Mouse (Mus musculus): ENCODE data around the gene Lrp6.

DNA sequence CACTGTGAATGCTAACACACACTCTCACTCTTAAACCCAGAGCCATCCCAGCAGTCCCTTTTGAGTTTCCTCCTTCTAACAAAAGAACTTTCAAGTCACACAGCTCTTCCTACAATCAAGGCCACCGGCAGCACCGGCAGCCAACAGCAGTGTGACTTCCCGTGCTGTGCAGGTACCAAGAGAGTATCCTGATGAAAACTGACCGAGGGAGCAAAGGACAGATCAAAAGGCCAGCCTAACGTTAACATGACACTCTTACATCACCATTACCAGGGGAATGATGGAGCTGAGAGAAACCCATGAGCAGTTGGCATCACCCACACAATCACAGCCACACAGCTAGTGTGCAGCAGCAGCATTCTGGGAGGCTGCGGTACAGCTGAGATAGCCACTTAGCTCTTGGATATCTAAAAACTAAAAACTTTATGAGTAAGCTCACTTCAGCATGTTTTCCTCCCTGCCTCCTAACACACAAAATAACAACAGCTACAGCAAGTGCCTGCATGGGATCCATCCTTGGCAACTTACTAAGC lies 39.1 kb downstream of the Lrp6 start:
- TF ChIP-seq POLR2A (IDR thresholded peaks at IDR 0.05; ENCODE audit: borderline replicate concordance, extremely low read depth, insufficient read depth, insufficient read length, poor library complexity, severe bottlenecking) = no peak
- no peak for TF ChIP-seq CTCF (IDR thresholded peaks at IDR 0.05; ENCODE audit: borderline replicate concordance, extremely low read depth, insufficient read depth, insufficient read length)

Data from brain, embryonic 14.5 days (tissue).